Mouse (Mus musculus): ENCODE results near the gene Hs3st6. TPM values are rescaled to one million over a fixed set of nuclear protein-coding genes. Genes with fewer than 3 reads are reported as not detected.

The Hs3st6 gene
- total and polyA plus RNA-seq, 3 experiments, result not detected

DNA sequence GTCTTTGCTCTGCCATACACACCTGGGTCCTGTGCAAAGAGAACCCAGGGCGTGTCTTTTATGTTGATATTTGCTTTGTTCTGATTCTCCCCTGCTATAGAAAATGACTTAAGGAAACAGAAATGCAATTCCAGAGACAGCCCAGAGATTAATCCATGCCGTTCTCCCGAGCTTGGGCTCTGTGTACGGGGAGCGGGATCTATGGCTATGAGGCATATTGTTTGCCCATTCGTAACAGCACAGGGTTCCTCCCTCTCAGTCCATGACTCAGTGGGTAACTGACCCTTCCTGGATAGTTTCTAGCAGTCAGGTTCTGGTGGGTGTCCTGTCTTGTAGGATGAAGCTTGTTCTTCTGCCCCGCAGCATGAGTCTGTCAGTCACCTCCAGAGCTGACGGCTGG is 22.4 kb downstream of the Hs3st6 start:
- ATAC-seq (ENCODE audit: extremely low read depth, insufficient number of reproducible peaks, low FRiP score, poor library complexity, severe bottlenecking) (no peak), DNase-seq (ENCODE audit: low spot score) (no peak)
- Histone ChIP-seq H3K4me3 (ENCODE audit: low read depth, low read length) (no peak overlapping the region), H3K4me1 (ENCODE audit: insufficient read depth, low read depth, low read length) (no peaks in the 10 kb centered on the region), H3K9me3 (replicated peaks) (no peaks in the 10 kb centered on the region), H3K36me3 (replicated peaks) (no peaks in the 10 kb centered on the region), H3K27me3 (ENCODE audit: insufficient read depth, low read length) (peaks cover 22% of the 10 kb centered on the region; the same call in 1 of the 2 replicates)
- TF ChIP-seq CTCF (IDR thresholded peaks at IDR 0.05; ENCODE audit: low read depth, low read length) (no peak), TAL1 (conservative IDR thresholded peaks at IDR 0.05; ENCODE audit: low read depth, low read length) (no peak), POLR2AphosphoS5 (IDR thresholded peaks at IDR 0.05; ENCODE audit: insufficient replicate concordance, low read depth, low read length) (no peak)

DNA sequence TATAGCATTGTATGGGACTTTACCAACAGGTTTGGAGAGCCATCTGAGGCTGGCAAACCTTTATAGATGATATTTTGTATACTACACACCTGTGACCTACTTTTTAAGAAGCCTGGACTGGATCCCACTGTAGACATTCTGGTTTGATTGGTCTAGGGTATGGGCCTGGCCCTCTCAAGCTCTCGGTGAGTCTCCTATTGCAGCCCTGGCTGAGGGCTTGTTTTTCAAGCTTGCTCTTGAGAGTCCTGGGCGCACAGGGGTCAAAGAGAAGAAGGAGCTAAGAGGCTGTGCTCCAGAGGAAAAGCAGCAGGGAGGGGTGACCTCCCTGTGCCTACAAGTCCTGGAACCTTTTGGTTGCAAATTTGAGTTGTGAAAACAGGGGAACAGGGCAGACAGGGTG is 24.3 kb downstream of the Hs3st6 start:
- DNase-seq (ENCODE audit: low spot score) (no peak), ATAC-seq (ENCODE audit: extremely low read depth, insufficient number of reproducible peaks, low FRiP score, poor library complexity, severe bottlenecking) (no peak)
- H3K4me3 ChIP-seq (ENCODE audit: low read depth, low read length), result no peak overlapping the region
- H3K4me1 ChIP-seq (ENCODE audit: insufficient read depth, low read depth, low read length), result no peaks in the 10 kb centered on the region
- H3K27me3 ChIP-seq (ENCODE audit: insufficient read depth, low read length), result peaks cover 22% of the 10 kb centered on the region; the same call in 1 of the 2 replicates
- no peaks in the 10 kb centered on the region for H3K36me3 ChIP-seq (replicated peaks)
- TF ChIP-seq POLR2AphosphoS5 (IDR thresholded peaks at IDR 0.05; ENCODE audit: insufficient replicate concordance, low read depth, low read length) (no peak), TAL1 (conservative IDR thresholded peaks at IDR 0.05; ENCODE audit: low read depth, low read length) (no peak), CTCF (IDR thresholded peaks at IDR 0.05; ENCODE audit: low read depth, low read length) (no peak)
- H3K9me3 ChIP-seq (replicated peaks), result no peaks in the 10 kb centered on the region

DNA sequence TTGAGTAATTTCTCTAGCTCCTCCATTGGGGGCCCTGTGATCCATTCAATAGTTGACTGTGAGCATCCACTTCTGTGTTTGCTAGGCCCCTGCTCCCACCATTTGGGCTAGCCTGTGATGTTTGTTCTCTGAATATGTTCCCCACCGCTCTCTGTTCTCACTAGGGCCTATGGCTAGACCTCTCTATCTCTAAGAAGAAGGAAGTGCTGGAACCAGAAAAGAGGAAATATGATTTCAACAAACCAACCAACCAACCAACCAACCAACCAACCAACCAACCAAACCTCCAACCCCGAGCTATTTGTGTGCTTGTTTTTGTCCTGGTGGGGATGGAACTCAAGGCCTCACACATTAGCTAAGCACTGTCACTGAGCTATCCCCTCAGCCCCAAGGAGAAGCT is 28.0 kb downstream of the Hs3st6 start:
- TF ChIP-seq POLR2AphosphoS5 (IDR thresholded peaks at IDR 0.05; ENCODE audit: insufficient replicate concordance, low read depth, low read length) (no peak), CTCF (IDR thresholded peaks at IDR 0.05; ENCODE audit: low read depth, low read length) (no peak), GATA2 (IDR thresholded peaks at IDR 0.05; ENCODE audit: borderline replicate concordance, low read depth, low read length) (no peak), TAL1 (conservative IDR thresholded peaks at IDR 0.05; ENCODE audit: low read depth, low read length) (no peak), GATA1 (IDR thresholded peaks at IDR 0.05; ENCODE audit: borderline replicate concordance, low read length) (no peak)
- Histone ChIP-seq H3K27me3 (ENCODE audit: insufficient read depth, low read length) (peaks cover 17% of the 10 kb centered on the region), H3K4me1 (ENCODE audit: insufficient read depth, low read depth, low read length) (no peaks in the 10 kb centered on the region), H3K36me3 (replicated peaks) (no peaks in the 10 kb centered on the region), H3K4me3 (ENCODE audit: low read depth, low read length) (no peak overlapping the region), H3K9me3 (replicated peaks) (no peaks in the 10 kb centered on the region)
- no peak for ATAC-seq (ENCODE audit: extremely low read depth, insufficient number of reproducible peaks, low FRiP score, poor library complexity, severe bottlenecking)
- DNase-seq (ENCODE audit: low spot score), result no peak

DNA sequence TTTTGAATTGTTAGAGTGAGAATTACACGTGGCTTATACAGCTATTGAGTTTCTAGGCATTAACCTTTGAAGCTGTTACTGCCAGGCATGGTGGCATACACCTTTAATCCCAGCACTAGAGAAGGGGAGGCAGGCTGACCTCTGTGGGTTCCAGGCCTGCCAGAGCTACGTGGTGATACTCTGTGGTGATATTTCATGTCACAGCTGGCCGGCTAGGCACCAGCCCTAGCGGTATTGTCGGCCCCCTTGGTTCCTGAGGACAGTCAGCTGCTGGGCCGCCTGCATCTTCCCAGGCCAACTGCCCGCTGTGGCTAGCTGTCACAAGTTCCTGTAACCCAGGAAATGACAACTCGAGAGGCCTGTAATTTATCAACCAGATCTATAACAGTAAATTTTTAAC is 39.4 kb downstream of the Hs3st6 start:
- ATAC-seq (ENCODE audit: extremely low read depth, insufficient number of reproducible peaks, low FRiP score, poor library complexity, severe bottlenecking) (no peak), DNase-seq (ENCODE audit: low spot score) (no peak)
- no peak for TF ChIP-seq POLR2AphosphoS5 (IDR thresholded peaks at IDR 0.05; ENCODE audit: insufficient replicate concordance, low read depth, low read length)
- no peak for TF ChIP-seq TAL1 (conservative IDR thresholded peaks at IDR 0.05; ENCODE audit: low read depth, low read length)
- TF ChIP-seq GATA1 (IDR thresholded peaks at IDR 0.05; ENCODE audit: borderline replicate concordance, low read length), result no peak
- TF ChIP-seq GATA2 (IDR thresholded peaks at IDR 0.05; ENCODE audit: borderline replicate concordance, low read depth, low read length), result no peak
- no peak for TF ChIP-seq CTCF (IDR thresholded peaks at IDR 0.05; ENCODE audit: low read depth, low read length)
- Histone ChIP-seq H3K27me3 (ENCODE audit: insufficient read depth, low read length) (peaks cover 24% of the 10 kb centered on the region), H3K4me3 (ENCODE audit: low read depth, low read length) (no peak overlapping the region), H3K36me3 (replicated peaks) (no peaks in the 10 kb centered on the region), H3K9me3 (replicated peaks) (no peaks in the 10 kb centered on the region), H3K4me1 (ENCODE audit: insufficient read depth, low read depth, low read length) (no peaks in the 10 kb centered on the region)

DNA sequence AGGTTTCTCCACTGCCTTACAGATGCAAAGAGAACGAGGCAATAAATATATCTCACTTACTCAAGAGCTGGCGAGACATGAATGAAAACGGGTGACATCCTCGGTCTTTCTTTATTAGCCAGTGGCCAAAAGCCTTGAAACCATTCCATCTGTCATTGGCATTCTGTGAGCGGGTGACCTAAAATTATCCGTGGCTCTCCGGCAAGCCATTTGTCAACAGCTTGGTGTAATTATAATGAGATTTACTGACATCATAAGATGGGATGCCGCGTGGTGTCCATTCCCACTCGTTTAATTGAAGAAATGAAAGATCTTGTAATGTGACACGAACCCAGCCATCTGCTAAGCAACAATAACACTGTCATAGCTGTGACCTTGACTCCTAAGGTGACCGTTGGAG is 42.0 kb downstream of the Hs3st6 start:
- ATAC-seq (ENCODE audit: extremely low read depth, insufficient number of reproducible peaks, low FRiP score, poor library complexity, severe bottlenecking) (no peak), DNase-seq (ENCODE audit: low spot score) (no peak)
- TF ChIP-seq POLR2AphosphoS5 (IDR thresholded peaks at IDR 0.05; ENCODE audit: insufficient replicate concordance, low read depth, low read length) (no peak), CTCF (IDR thresholded peaks at IDR 0.05; ENCODE audit: low read depth, low read length) (no peak), TAL1 (conservative IDR thresholded peaks at IDR 0.05; ENCODE audit: low read depth, low read length) (no peak), GATA2 (IDR thresholded peaks at IDR 0.05; ENCODE audit: borderline replicate concordance, low read depth, low read length) (no peak), GATA1 (IDR thresholded peaks at IDR 0.05; ENCODE audit: borderline replicate concordance, low read length) (no peak)
- Histone ChIP-seq H3K4me3 (ENCODE audit: low read depth, low read length) (no peak overlapping the region), H3K27me3 (ENCODE audit: insufficient read depth, low read length) (peaks cover 31% of the 10 kb centered on the region), H3K4me1 (ENCODE audit: insufficient read depth, low read depth, low read length) (peaks cover 3% of the 10 kb centered on the region; the same call in 1 of the 2 replicates), H3K36me3 (replicated peaks) (no peaks in the 10 kb centered on the region), H3K9me3 (replicated peaks) (no peaks in the 10 kb centered on the region)

DNA sequence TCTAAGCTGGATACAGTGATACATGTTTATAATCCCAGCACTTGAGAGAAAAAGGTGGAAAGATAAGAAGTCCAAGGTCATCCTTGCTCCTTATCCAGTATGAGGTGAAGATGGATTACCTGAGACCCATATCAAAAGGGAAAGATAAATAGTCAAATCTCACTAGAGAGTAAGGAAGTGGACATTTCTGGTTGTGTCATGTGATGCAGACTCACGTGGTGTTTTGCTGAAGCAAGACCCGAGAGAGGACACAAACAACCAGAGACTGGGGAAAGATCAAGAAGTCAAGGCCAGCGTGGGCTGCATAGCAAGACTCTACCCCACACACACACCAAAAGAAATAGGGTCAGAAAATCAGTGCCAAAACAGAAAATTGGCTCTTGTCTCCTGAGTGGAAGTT is 44.2 kb downstream of the Hs3st6 start:
- no peak for ATAC-seq (ENCODE audit: extremely low read depth, insufficient number of reproducible peaks, low FRiP score, poor library complexity, severe bottlenecking)
- H3K4me3 ChIP-seq (ENCODE audit: low read depth, low read length), result no peak overlapping the region
- peaks cover 3% of the 10 kb centered on the region; the same call in 1 of the 2 replicates for H3K4me1 ChIP-seq (ENCODE audit: insufficient read depth, low read depth, low read length)
- DNase-seq (ENCODE audit: low spot score), result no peak
- H3K9me3 ChIP-seq (replicated peaks), result no peaks in the 10 kb centered on the region
- no peak for TF ChIP-seq POLR2AphosphoS5 (IDR thresholded peaks at IDR 0.05; ENCODE audit: insufficient replicate concordance, low read depth, low read length)
- H3K27me3 ChIP-seq (ENCODE audit: insufficient read depth, low read length), result peaks cover 26% of the 10 kb centered on the region
- no peaks in the 10 kb centered on the region for H3K36me3 ChIP-seq (replicated peaks)

DNA sequence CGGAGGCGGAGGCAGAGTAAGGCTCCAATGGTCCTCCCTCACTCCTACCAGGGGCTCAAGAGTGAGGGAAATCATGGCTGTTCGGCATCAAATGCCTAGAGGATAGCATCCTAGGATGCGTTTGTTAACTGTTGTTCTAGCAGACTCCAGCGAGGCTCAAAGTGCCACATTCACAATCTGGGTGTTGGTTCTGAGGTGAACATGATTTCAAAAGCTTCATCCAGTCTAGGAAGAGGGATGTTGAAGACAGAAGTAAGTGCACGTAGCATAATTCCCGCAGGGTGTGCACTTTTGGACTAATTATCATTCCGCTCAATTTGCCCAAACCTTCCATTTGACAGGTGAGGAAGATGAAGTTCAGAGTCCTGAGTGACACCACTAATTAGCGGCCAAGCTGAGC is 45.4 kb downstream of the Hs3st6 start:
- peaks cover 20% of the 10 kb centered on the region for H3K27me3 ChIP-seq (ENCODE audit: insufficient read depth, low read length)
- no peaks in the 10 kb centered on the region for H3K36me3 ChIP-seq (replicated peaks)
- no peak overlapping the region for H3K4me3 ChIP-seq (ENCODE audit: low read depth, low read length)
- ATAC-seq (ENCODE audit: extremely low read depth, insufficient number of reproducible peaks, low FRiP score, poor library complexity, severe bottlenecking) (no peak), DNase-seq (ENCODE audit: low spot score) (no peak)
- no peaks in the 10 kb centered on the region for H3K9me3 ChIP-seq (replicated peaks)
- H3K4me1 ChIP-seq (ENCODE audit: insufficient read depth, low read depth, low read length), result peaks cover 3% of the 10 kb centered on the region; the same call in 1 of the 2 replicates
- TF ChIP-seq GATA1 (IDR thresholded peaks at IDR 0.05; ENCODE audit: borderline replicate concordance, low read length), result no peak
- TF ChIP-seq TAL1 (conservative IDR thresholded peaks at IDR 0.05; ENCODE audit: low read depth, low read length), result no peak
- TF ChIP-seq GATA2 (IDR thresholded peaks at IDR 0.05; ENCODE audit: borderline replicate concordance, low read depth, low read length), result no peak
- no peak for TF ChIP-seq POLR2AphosphoS5 (IDR thresholded peaks at IDR 0.05; ENCODE audit: insufficient replicate concordance, low read depth, low read length)
- no peak for TF ChIP-seq CTCF (IDR thresholded peaks at IDR 0.05; ENCODE audit: low read depth, low read length)

Data from G1E (cell line).